Mouse (Mus musculus): Measurements from ENCODE around the gene Gpr84.

DNA sequence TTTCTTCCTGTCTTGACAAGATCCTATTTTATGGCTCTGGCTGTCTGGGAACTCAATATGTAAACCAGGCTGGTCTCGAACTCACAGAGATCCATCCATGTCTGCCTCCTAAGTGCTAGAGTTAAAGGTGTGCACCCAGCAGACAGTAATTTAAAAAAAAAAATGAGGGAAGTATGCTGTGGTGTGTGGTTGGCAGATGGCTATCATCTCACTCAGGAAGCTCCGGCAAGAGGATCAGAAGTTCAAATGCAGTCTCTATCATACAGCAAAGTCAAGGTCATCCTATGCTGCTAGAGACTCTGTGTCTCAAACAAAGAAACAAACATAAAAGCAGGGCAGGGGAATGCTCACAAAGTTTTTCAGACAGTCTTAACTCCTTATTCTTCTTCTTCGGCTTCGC is 41.5 kb downstream of the Gpr84 start:
- TF ChIP-seq CTCF (IDR thresholded peaks at IDR 0.05; ENCODE audit: insufficient read depth, low read length) = no peak
- TF ChIP-seq POLR2A (IDR thresholded peaks at IDR 0.05; ENCODE audit: borderline replicate concordance, extremely low read depth, low read depth, low read length) = no peak
